Comparison of ENCODE assay signal across 17 mouse cellular contexts in genomic region chr6:50436661-50437060, GRCm38 (mm10). TPM values are rescaled to one million over a fixed set of nuclear protein-coding genes. Genes with fewer than 3 reads are reported as not detected.
DNase-seq lines count a peak whose midpoint lies in the region; ATAC-seq and TF ChIP-seq lines count a peak whose summit lies in the region.
"Had no signal": no experiment of that assay in that cellular context is flagged by ENCODE, and none has a peak within 500 bp of the region (broad histone marks: within the 10 kb centered on the region; RNA-seq: fewer than 3 reads in every experiment).

No protein-coding gene starts in this region.

- H3K4me3 ChIP-seq in heart, postnatal 0 days (ENCODE audit: low read depth, low read length) = no peak overlapping the region
- H3K4me3 ChIP-seq in midbrain, embryonic 11.5 days (ENCODE audit: low read depth, low read length) = no peak overlapping the region
- no peak overlapping the region for H3K4me3 ChIP-seq in midbrain, embryonic 14.5 days (replicated peaks; ENCODE audit: low read depth, low read length)
- H3K4me3 ChIP-seq in CH12.LX (replicated peaks in 1 of 3; ENCODE audit: low read depth in 2 of 3, low read length in 2 of 3, poor library complexity in 1 of 3) = no peak overlapping the region
- H3K4me3 ChIP-seq in midbrain, embryonic 15.5 days = no peak overlapping the region
- H3K4me3 ChIP-seq: embryonic facial prominence, embryonic 10.5 days; erythroblast, embryonic 14.5 days; hindbrain, embryonic 15.5 days; lung, embryonic 15.5 days; midbrain, embryonic 10.5 days had no signal

- H3K27me3 ChIP-seq in heart, postnatal 0 days (ENCODE audit: control insufficient read depth, insufficient read depth, low read length) = no peaks in the 10 kb centered on the region
- no peaks in the 10 kb centered on the region for H3K27me3 ChIP-seq in midbrain, embryonic 11.5 days (ENCODE audit: control insufficient read depth, insufficient read depth, low read length)
- H3K27me3 ChIP-seq in midbrain, embryonic 14.5 days (ENCODE audit: control insufficient read depth, insufficient read depth, low read length) = no peaks in the 10 kb centered on the region
- H3K27me3 ChIP-seq in CH12.LX (replicated peaks) = no peaks in the 10 kb centered on the region
- no peaks in the 10 kb centered on the region for H3K27me3 ChIP-seq in midbrain, embryonic 15.5 days (replicated peaks)
- H3K27me3 ChIP-seq: hindbrain, embryonic 15.5 days; lung, embryonic 15.5 days had no signal

- WGBS in heart, postnatal 0 days = 38% methylated on average over 2 of the region's 2 CpGs
- 77% methylated on average over 2 of the region's 2 CpGs for WGBS in midbrain, embryonic 11.5 days
- WGBS in midbrain, embryonic 14.5 days = 78% methylated on average over 2 of the region's 2 CpGs
- WGBS in midbrain, embryonic 15.5 days = 70% methylated on average over 2 of the region's 2 CpGs

- H3K79me2 ChIP-seq in CH12.LX (replicated peaks; ENCODE audit: control insufficient read depth, extremely low read depth, insufficient read depth, poor library complexity, severe bottlenecking) = no peaks in the 10 kb centered on the region; the same call in 1 of the 2 replicates

- H3K4me2 ChIP-seq in heart, postnatal 0 days (ENCODE audit: low read depth, low read length) = no peak overlapping the region
- H3K4me2 ChIP-seq in midbrain, embryonic 11.5 days = no peak overlapping the region
- H3K4me2 ChIP-seq in midbrain, embryonic 14.5 days (ENCODE audit: low read length) = no peak overlapping the region
- no peak overlapping the region for H3K4me2 ChIP-seq in CH12.LX (ENCODE audit: insufficient read depth, low read depth, poor library complexity, severe bottlenecking)
- H3K4me2 ChIP-seq in midbrain, embryonic 15.5 days = no peak overlapping the region
- H3K4me2 ChIP-seq: hindbrain, embryonic 15.5 days; lung, embryonic 15.5 days had no signal

- peak; percentile 37; the same call in 1 of the 2 replicates for ATAC-seq in heart, postnatal 0 days (ENCODE audit: insufficient read depth, low read depth)
- no peak for ATAC-seq in midbrain, embryonic 11.5 days (ENCODE audit: low FRiP score)
- ATAC-seq in midbrain, embryonic 14.5 days (ENCODE audit: low FRiP score, low TSS enrichment) = no peak
- peak; percentile 80 for ATAC-seq in megakaryocyte-erythroid progenitor cell, adult 5-6 weeks (replicated peaks; ENCODE audit: low FRiP score, low TSS enrichment, poor library complexity, severe bottlenecking)
- ATAC-seq in midbrain, embryonic 15.5 days (replicated peaks) = no peak
- ATAC-seq: forebrain, postnatal 0 days had no signal

- in situ Hi-C loops in CH12.LX (cut with MboI; ENCODE audit: low pct_ligation_motif_present, low pct_unique_long_range_greater_than_20kb, low sequenced_read_pairs) = no loop called here

- dilution Hi-C loops in CH12.LX (cut with MboI; ENCODE audit: extremely low pct_ligation_motif_present, extremely low pct_unique_long_range_greater_than_20kb, low sequenced_read_pairs) = no loop called here

- DNase-seq in heart, postnatal 0 days (ENCODE audit: low spot score) = no peak
- DNase-seq in heart, adult 9 months (ENCODE audit: low spot score in 2 of 2) = no peak
- DNase-seq in midbrain, embryonic 11.5 days (ENCODE audit: low spot score, missing footprints) = peak; percentile 80
- no peak for DNase-seq in midbrain, embryonic 14.5 days
- DNase-seq in CH12.LX (ENCODE audit: extremely low read depth) = no peak
- DNase-seq in layer of hippocampus, postnatal 14 days (ENCODE audit: low spot score in 2 of 2) = no peak
- DNase-seq: cerebellum, adult 11 months; cerebellum, postnatal 25 days; forebrain, postnatal 0 days; right cerebral cortex, postnatal 14 days had no signal

- no peak for TF ChIP-seq POLR2A in CH12.LX (IDR thresholded peaks at IDR 0.05; ENCODE audit: low read depth, low read length)

- TF ChIP-seq EP300 in heart, postnatal 0 days (IDR thresholded peaks at IDR 0.05; ENCODE audit: low read depth) = no peak
- no peak for TF ChIP-seq EP300 in CH12.LX (IDR thresholded peaks at IDR 0.05; ENCODE audit: low read length)

- no peak overlapping the region for H3K9ac ChIP-seq in heart, postnatal 0 days (replicated peaks; ENCODE audit: low read depth, low read length)
- no peak overlapping the region for H3K9ac ChIP-seq in midbrain, embryonic 11.5 days (ENCODE audit: low read length)
- no peak overlapping the region for H3K9ac ChIP-seq in midbrain, embryonic 14.5 days (replicated peaks; ENCODE audit: low read length)
- no peak overlapping the region for H3K9ac ChIP-seq in CH12.LX (ENCODE audit: insufficient read depth, low read depth)
- H3K9ac ChIP-seq in midbrain, embryonic 15.5 days = no peak overlapping the region
- H3K9ac ChIP-seq: forebrain, postnatal 0 days; hindbrain, embryonic 15.5 days; lung, embryonic 15.5 days had no signal

- TF ChIP-seq RAD21 in CH12.LX (IDR thresholded peaks at IDR 0.05; ENCODE audit: low read depth, low read length) = peak; percentile 35

- H3K9me3 ChIP-seq in heart, postnatal 0 days (replicated peaks; ENCODE audit: control insufficient read depth, low read length) = no peaks in the 10 kb centered on the region; the same call in 1 of the 2 replicates
- H3K9me3 ChIP-seq in midbrain, embryonic 11.5 days (ENCODE audit: control insufficient read depth, low read length) = no peaks in the 10 kb centered on the region
- H3K9me3 ChIP-seq in midbrain, embryonic 14.5 days (ENCODE audit: control insufficient read depth, low read length) = no peaks in the 10 kb centered on the region
- no peaks in the 10 kb centered on the region for H3K9me3 ChIP-seq in CH12.LX (replicated peaks; ENCODE audit: low read length)
- H3K9me3 ChIP-seq in midbrain, embryonic 15.5 days = no peaks in the 10 kb centered on the region
- H3K9me3 ChIP-seq: embryonic facial prominence, embryonic 10.5 days; hindbrain, embryonic 15.5 days; lung, embryonic 15.5 days; midbrain, embryonic 10.5 days had no signal

- peak overlapping the region; percentile 31; the same call in 1 of the 2 replicates for H3K27ac ChIP-seq in heart, postnatal 0 days (ENCODE audit: low read depth)
- no peak overlapping the region for H3K27ac ChIP-seq in midbrain, embryonic 11.5 days (ENCODE audit: low read depth, low read length)
- no peak overlapping the region for H3K27ac ChIP-seq in midbrain, embryonic 14.5 days (replicated peaks; ENCODE audit: low read depth, low read length)
- H3K27ac ChIP-seq in CH12.LX (ENCODE audit: insufficient read depth, low read depth) = no peak overlapping the region
- no peak overlapping the region for H3K27ac ChIP-seq in midbrain, embryonic 15.5 days
- H3K27ac ChIP-seq: embryonic facial prominence, embryonic 10.5 days; hindbrain, embryonic 15.5 days; lung, embryonic 15.5 days; midbrain, embryonic 10.5 days had no signal

- no peaks in the 10 kb centered on the region for H3K36me3 ChIP-seq in heart, postnatal 0 days (replicated peaks; ENCODE audit: control insufficient read depth, insufficient read depth, low read length)
- H3K36me3 ChIP-seq in midbrain, embryonic 11.5 days (ENCODE audit: control insufficient read depth, insufficient read depth, low read length) = no peaks in the 10 kb centered on the region
- no peaks in the 10 kb centered on the region for H3K36me3 ChIP-seq in midbrain, embryonic 14.5 days (ENCODE audit: control insufficient read depth, insufficient read depth, low read length)
- no peaks in the 10 kb centered on the region for H3K36me3 ChIP-seq in CH12.LX (replicated peaks in 1 of 2; ENCODE audit: control insufficient read depth in 1 of 2, insufficient read depth in 1 of 2, low read length in 1 of 2)
- H3K36me3 ChIP-seq in midbrain, embryonic 15.5 days (replicated peaks) = no peaks in the 10 kb centered on the region
- H3K36me3 ChIP-seq: hindbrain, embryonic 15.5 days; lung, embryonic 15.5 days; midbrain, embryonic 10.5 days had no signal

- TF ChIP-seq CTCF in heart, postnatal 0 days (IDR thresholded peaks at IDR 0.05; ENCODE audit: low read depth) = peak; percentile 20; the same call in 1 of the 2 replicates
- TF ChIP-seq CTCF in CH12.LX (conservative IDR thresholded peaks at IDR 0.05 in 1 of 2, IDR thresholded peaks at IDR 0.05 in 1 of 2; ENCODE audit: low read depth in 2 of 2, low read length in 2 of 2) = peak in 1 of 2 experiments; percentile 39; a peak in 2 of 4 replicates

- H3K4me1 ChIP-seq in heart, postnatal 0 days (ENCODE audit: control insufficient read depth, insufficient read depth) = peaks cover 33% of the 10 kb centered on the region
- H3K4me1 ChIP-seq in midbrain, embryonic 11.5 days (ENCODE audit: control insufficient read depth, insufficient read depth, low read length) = no peaks in the 10 kb centered on the region
- 0 out of 2 replicates have a peak, but pooled peaks cover 3% of the 10 kb centered on the region for H3K4me1 ChIP-seq in midbrain, embryonic 14.5 days (ENCODE audit: control insufficient read depth, insufficient read depth, low read length)
- H3K4me1 ChIP-seq in CH12.LX (ENCODE audit: control insufficient read depth in 1 of 2, insufficient read depth in 2 of 2) = peaks cover under 1 to 2% of the 10 kb centered on the region in 2 experiments; a peak in 3 of 4 replicates
- 0 out of 2 replicates have a peak, but pooled peaks cover 6% of the 10 kb centered on the region for H3K4me1 ChIP-seq in midbrain, embryonic 15.5 days
- H3K4me1 ChIP-seq: midbrain, embryonic 10.5 days had no signal

TF ChIP-seq in CH12.LX, 34 proteins besides CTCF, POLR2A, EP300 and RAD21:
- TF ChIP-seq HCFC1 (IDR thresholded peaks at IDR 0.05; ENCODE audit: low read depth, low read length) = no peak
- peak; percentile 34 for TF ChIP-seq SMC3 (IDR thresholded peaks at IDR 0.05; ENCODE audit: low read depth, low read length)
- TF ChIP-seq ELF1 (IDR thresholded peaks at IDR 0.05; ENCODE audit: low read depth, low read length) = no peak
- no peak for TF ChIP-seq ZMIZ1 (IDR thresholded peaks at IDR 0.05; ENCODE audit: low read depth, low read length)

RNA-seq across cellular contexts. Expression of gene Osbpl3, which starts 19.3 kb away (rescaled TPM):
- 20.9 and 25.9 TPM in 2 replicates for total RNA-seq in heart, postnatal 0 days (2014; rRNA removed; ENCODE audit: low replicate concordance)
- polyA plus RNA-seq in heart, postnatal 0 days (2015; fragmentation: Nextera tagmentation; extraction: Ambion mirVana) = 13.3 and 13.9 TPM in 2 replicates
- 6.7 and 7.3 TPM in 2 replicates for polyA plus RNA-seq in midbrain, embryonic 11.5 days (2014; fragmentation: Nextera tagmentation; extraction: Ambion mirVana)
- polyA plus RNA-seq in midbrain, embryonic 14.5 days (2014; fragmentation: Nextera tagmentation; extraction: Ambion mirVana) = 4.2 and 5.5 TPM in 2 replicates
- 7.7 and 8.1 TPM in 2 replicates for total RNA-seq in CH12.LX (2012; rRNA removed)
- total RNA-seq in CH12.LX (2014; rRNA removed) = 2.2 and 2.7 TPM in 2 replicates
- 3.5 and 3.8 TPM in 2 replicates for polyA plus RNA-seq in CH12.LX (2012; ENCODE audit: insufficient read length, low read depth)
- total RNA-seq in megakaryocyte-erythroid progenitor cell, adult 5-6 weeks (2014; fragmentation: Nextera tagmentation) = 10.9 and 11.1 TPM in 2 replicates
- total RNA-seq in megakaryocyte-erythroid progenitor cell, adult 5-6 weeks (2017) = 11.5 and 16.4 TPM in 2 replicates
- 10 to 100 TPM; 14.3 to 15.2 TPM for total RNA-seq in layer of hippocampus, postnatal 14 days (2021)
- 5.6 and 6.2 TPM in 2 replicates for polyA plus RNA-seq in midbrain, embryonic 15.5 days (2015; fragmentation: Nextera tagmentation; extraction: Ambion mirVana)
- polyA plus RNA-seq: erythroblast, embryonic 14.5 days had no signal

Comparison
In these comparisons a context has a peak if more than half of its experiments do, and no peak if none do; other contexts are left out.
1. ATAC-seq: peak in heart, postnatal 0 days (single experiment) and megakaryocyte-erythroid progenitor cell, adult 5-6 weeks (single experiment); none in midbrain, embryonic 11.5 days (single experiment), midbrain, embryonic 14.5 days (single experiment) and midbrain, embryonic 15.5 days (single experiment).